Mouse (Mus musculus) testis, adult 2 months (tissue): ENCODE measurements around the gene Slc30a3.

ENCODE experiments used
- CTCF ChIP-seq: fragments of 200-500 bp; IDR thresholded peaks from 2 replicates; pipeline ENCODE4 v1.5.1; 2012; ENCODE audit warnings: low read depth, mild to moderate bottlenecking, inconsistent platforms, low read length, moderate library complexity; ENCODE audit not compliant: control insufficient read depth, insufficient read depth, insufficient replicate concordance
- POLR2A ChIP-seq: fragments of 200-500 bp; IDR thresholded peaks from 2 replicates; pipeline ENCODE4 v1.6.1; 2012; ENCODE audit warnings: low read depth, mild to moderate bottlenecking, inconsistent platforms, low read length, moderate library complexity; ENCODE audit not compliant: control insufficient read depth

DNA sequence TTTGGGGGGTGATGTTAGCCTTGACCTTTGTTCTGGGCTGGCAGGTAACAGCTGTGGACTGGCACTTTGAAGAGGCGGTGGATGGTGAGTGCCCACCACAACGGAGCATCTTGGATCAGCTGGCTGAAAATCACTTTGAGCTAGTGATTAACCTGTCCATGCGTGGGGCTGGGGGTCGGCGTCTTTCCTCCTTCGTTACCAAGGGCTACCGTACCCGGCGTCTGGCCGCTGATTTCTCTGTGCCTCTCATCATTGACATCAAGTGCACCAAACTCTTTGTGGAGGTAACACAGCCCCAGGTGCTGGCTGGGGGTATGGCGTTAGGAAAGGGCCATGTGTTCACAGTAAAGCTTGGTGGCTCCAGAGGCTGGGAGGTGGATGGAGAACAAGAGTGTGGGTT, 36.2 kb downstream of the Slc30a3 start:
- TF ChIP-seq CTCF (no peak), POLR2A (no peak)
